Mouse (Mus musculus): ENCODE results near the gene Cc2d2b. TPM values are rescaled to one million over a fixed set of nuclear protein-coding genes. Genes with fewer than 3 reads are reported as not detected.
A peak's percentile ranks its signal among the peaks of the same experiment; 100 is the strongest.

Gene Cc2d2b
- total RNA-seq, 2 experiments from 2014 or later = 1.2 to 1.4 TPM

DNA sequence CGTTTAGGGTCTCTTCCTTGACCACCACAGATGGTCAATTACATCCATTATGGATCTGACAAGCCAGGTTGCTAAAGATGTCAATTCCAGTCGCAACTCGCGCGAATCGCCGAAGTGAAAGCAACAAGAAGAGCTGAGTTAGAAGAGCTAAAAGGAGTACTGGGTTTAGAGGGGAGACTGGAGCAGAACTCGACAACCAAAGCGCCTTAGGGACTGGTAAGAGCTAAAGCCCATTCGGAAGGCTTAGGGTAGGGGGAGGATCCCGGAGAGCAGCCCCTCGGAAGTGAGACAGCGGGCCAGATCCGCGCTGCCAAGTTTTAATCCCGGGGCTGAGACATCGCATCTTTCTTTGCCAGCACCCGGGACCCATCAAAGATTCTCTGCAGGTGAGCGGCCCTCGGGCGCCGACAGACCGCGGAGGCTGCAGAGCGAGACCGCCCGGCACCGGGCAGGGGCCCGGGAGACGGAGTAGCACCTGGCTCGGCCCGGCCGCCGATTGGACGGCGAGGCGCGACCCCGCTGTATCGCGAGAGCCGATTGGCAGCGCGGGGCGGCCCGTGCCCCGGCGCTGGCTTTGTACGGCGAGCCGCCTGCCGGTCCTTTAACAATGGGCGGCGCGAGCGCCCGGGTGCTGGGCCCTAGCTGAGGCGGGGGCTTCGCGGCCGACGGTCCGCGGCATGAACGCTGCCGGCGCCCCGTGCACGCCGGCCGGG lies 82.3 kb downstream of the Cc2d2b start, which contains the start of gene Ccnj:
Gene Ccnj, plus strand, starts transcription at position 577 of the 713 bp plus-strand sequence.
- peak; percentile 91 for DNase-seq
- intact Hi-C loops (cut with DNase I) = no loop called here

- intact Hi-C loops (cut with DNase I) = no loop called here
- peak; percentile 48 for DNase-seq
These were observed 83.1 kb downstream of the Cc2d2b start for GRCm38 (mm10) chr19:40831416-40832201.

GRCm38 (mm10) chr19:40832361-40832760 lies 83.8 kb downstream of the Cc2d2b start:
- intact Hi-C loops (cut with DNase I) = no loop called here
- no peak for DNase-seq

- intact Hi-C loops (cut with DNase I) = no loop called here
- DNase-seq = no peak
These were observed 85.9 kb downstream of the Cc2d2b start for GRCm38 (mm10) chr19:40834436-40834835.

DNA sequence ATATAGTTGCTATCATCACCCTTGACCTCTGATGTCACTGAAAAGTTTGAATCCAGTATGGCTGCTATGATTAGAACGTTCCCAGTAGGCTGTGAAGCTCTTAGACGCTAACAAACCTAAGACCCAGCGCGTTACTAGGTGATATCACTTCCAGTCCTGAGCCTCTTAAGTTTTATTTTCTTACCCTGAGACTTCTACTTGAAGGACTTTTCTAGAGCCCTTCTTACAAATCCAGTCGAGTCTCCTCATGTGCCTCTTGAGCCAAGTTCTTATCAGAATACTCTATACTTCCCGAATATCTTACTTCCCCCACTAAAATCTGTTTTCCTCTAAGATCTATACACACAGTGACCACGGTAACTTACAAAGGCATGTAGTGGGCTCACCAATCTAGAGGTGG lies 89.7 kb downstream of the Cc2d2b start:
- DNase-seq = no peak
- intact Hi-C loops (cut with DNase I) = no loop called here

GRCm38 (mm10) chr19:40840303-40840702 lies 91.8 kb downstream of the Cc2d2b start:
- intact Hi-C loops (cut with DNase I) = no loop called here
- DNase-seq = no peak

DNA sequence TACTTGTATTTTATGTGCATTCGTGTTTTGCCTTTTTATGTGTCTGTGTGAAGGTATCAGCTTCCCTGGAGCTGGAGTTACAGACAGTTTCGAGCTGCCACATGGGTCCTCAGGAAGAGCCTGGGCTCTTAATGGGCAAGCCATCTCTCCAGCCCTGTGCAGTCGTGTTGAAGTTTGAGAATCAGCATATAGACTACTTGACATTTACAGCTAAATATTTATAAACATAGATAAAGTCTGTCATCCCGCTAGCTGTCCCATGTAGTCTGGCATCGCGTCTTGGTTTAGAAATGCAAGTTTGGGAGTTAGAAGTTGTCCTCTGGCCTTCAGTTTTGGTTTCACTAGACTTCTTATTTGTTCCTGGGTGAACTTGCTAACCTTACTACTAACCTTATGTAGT lies 92.5 kb downstream of the Cc2d2b start:
- intact Hi-C loops (cut with DNase I) = no loop called here
- no peak for DNase-seq

GRCm38 (mm10) chr19:40841593-40841992 lies 93.0 kb downstream of the Cc2d2b start:
- intact Hi-C loops (cut with DNase I) = no loop called here
- no peak for DNase-seq

DNA sequence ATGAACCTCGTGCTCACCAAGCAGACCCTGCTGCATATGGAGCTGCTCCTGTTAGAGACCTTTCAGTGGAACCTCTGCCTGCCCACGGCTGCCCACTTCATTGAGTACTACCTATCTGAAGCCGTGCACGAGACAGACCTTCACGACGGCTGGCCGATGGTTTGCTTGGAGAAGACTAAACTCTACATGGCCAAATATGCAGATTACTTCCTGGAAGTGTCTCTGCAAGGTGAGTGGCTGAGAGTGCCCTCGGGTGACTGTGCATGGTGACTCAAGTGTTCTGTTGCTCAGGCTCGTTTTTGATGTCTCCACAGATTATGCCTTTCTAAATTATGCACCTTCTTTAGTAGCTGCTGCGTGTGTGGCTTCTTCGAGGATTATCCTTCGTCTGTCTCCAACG lies 96.2 kb downstream of the Cc2d2b start:
- no peak for DNase-seq
- intact Hi-C loops (cut with DNase I) = no loop called here

GRCm38 (mm10) chr19:40849391-40849790 lies 100.8 kb downstream of the Cc2d2b start:
- intact Hi-C loops (cut with DNase I) = no loop called here
- no peak for DNase-seq

GRCm38 (mm10) chr19:40859555-40859954 lies 111.0 kb downstream of the Cc2d2b start:
- intact Hi-C loops (cut with DNase I) = no loop called here

GRCm38 (mm10) chr19:40868284-40868683 lies 119.7 kb downstream of the Cc2d2b start:
- intact Hi-C loops (cut with DNase I) = no loop called here
- DNase-seq = no peak

More at GRCm38 (mm10) chr19:40859555-40859954, 111.0 kb downstream of the Cc2d2b start:
- DNase-seq = peak; percentile 26

GRCm38 (mm10) chr19:40869425-40870105 lies 121.0 kb downstream of the Cc2d2b start:
- intact Hi-C loops (cut with DNase I) = loop anchor here (10.0 kb wide), 1 partner anchor 145 kb away; no protein-coding TSS in a partner anchor
- DNase-seq = no peak

- peak; percentile 95 for DNase-seq
- intact Hi-C loops (cut with DNase I) = loop anchor here (1.0 to 10.0 kb wide), 2 partner anchors 21 to 142 kb away; partner anchors contain the start of gene Zfp518a
These were observed 124.6 kb downstream of the Cc2d2b start for GRCm38 (mm10) chr19:40872955-40873665.

Other genes starting within 250 kb of the Cc2d2b start
- gene Sorbs1, start 235.0 kb upstream of the Cc2d2b start, total RNA-seq (2021) = 100 to 1,000 TPM; 141 to 154 TPM
- 10 to 100 TPM; 39.7 to 42.1 TPM for gene Aldh18a1, start 160.3 kb upstream of the Cc2d2b start, total RNA-seq (2021)
- gene Tctn3, start 136.5 kb upstream of the Cc2d2b start, total RNA-seq (2021) = 10 to 100 TPM; 21.9 to 22.2 TPM
- gene Entpd1, start 136.4 kb upstream of the Cc2d2b start, total RNA-seq (2021) = 10 to 100 TPM; 11.3 to 12.3 TPM
- 10 to 100 TPM; 14.0 to 14.7 TPM for gene Ccnj, start 82.5 kb downstream of the Cc2d2b start, total RNA-seq (2021)
- gene Zfp518a, start 146.0 kb downstream of the Cc2d2b start, total RNA-seq (2021) = 1 to 10 TPM; 9.0 to 9.5 TPM
- under 1 TPM; 0.74 to 0.79 TPM for gene Blnk, start 245.8 kb downstream of the Cc2d2b start, total RNA-seq (2021)